Mouse (Mus musculus): ENCODE measurements around the gene Coq8b. TPM values are rescaled to one million over a fixed set of nuclear protein-coding genes. Genes with fewer than 3 reads are reported as not detected.

Coq8b gene
- total RNA-seq, 2 experiments from 2014 or later, result 33.2 to 41.9 TPM

DNA sequence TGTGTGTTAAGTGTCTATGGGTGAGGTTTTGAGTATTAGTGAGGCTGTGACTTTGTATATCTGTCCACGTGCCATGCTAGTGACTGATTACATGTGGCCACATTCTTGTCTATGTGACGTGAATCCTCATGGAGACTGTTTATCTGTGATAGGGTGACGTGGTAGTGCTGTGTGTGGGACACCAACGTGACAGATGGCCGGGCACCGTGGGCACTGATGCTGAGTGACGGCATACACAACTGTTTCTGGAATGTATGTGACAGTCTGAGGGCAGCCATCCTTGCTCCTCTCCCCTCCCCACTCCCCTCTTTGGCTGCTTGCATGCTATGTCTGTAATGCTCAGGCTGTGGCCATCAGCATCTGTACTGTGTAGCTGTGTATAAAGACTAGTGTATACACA, 28.0 kb downstream of the Coq8b start:
- intact Hi-C loops (cut with DNase I), result loop anchor here (5.0 kb wide), 1 partner anchor 34 kb away; the partner anchor contains the start of gene Itpkc

DNA sequence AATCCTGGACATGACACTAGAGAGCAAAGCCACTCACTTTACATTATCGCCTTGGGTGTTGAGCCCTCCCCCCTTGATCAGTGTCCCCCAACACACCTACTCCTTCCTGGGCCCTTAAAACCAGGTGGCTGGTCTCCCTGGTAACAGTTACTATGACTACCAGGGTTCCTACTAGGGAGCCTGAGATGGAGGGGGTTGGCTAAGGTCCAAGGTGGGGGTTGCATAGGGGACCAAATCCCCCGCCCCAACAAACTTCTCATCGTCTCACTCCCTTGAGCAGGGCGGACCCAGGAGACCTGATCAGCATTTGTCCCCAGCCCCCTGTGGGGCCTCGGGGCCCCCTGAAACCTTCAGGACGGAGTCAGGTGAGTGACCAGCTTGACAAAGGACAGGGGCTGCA, 29.1 kb downstream of the Coq8b start:
- no peak for DNase-seq (ENCODE audit: low spot score in 2 of 2)
- intact Hi-C loops (cut with DNase I), result loop anchor here (5.0 kb wide), 1 partner anchor 35 kb away; the partner anchor contains the start of gene Itpkc

More for the DNA sequence above, 28.0 kb downstream of the Coq8b start:
- DNase-seq (ENCODE audit: low spot score in 2 of 2), result peak in 1 of 2 experiments; percentile 55

DNA sequence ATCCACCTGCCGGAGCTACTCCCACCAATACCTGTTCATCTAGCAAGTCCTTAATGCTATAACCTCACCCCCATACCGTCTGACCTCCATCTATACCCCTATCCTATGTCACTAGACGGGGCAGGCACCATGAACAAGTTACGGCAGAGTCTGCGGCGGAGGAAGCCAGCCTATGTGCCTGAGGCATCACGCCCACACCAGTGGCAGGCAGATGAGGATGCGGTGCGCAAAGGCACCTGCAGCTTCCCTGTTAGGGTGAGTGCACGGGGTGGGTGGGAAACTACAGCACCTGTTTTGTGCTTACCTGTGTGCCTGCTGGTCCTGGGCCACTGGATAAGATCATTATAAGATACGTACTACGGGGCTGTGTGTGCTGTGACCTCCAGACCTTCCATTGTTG, 31.9 kb downstream of the Coq8b start:
- intact Hi-C loops (cut with DNase I), result loop anchor here (5.0 kb wide), 1 partner anchor 37 kb away; the partner anchor contains the start of gene Itpkc
- no peak for DNase-seq (ENCODE audit: low spot score in 2 of 2)

DNA sequence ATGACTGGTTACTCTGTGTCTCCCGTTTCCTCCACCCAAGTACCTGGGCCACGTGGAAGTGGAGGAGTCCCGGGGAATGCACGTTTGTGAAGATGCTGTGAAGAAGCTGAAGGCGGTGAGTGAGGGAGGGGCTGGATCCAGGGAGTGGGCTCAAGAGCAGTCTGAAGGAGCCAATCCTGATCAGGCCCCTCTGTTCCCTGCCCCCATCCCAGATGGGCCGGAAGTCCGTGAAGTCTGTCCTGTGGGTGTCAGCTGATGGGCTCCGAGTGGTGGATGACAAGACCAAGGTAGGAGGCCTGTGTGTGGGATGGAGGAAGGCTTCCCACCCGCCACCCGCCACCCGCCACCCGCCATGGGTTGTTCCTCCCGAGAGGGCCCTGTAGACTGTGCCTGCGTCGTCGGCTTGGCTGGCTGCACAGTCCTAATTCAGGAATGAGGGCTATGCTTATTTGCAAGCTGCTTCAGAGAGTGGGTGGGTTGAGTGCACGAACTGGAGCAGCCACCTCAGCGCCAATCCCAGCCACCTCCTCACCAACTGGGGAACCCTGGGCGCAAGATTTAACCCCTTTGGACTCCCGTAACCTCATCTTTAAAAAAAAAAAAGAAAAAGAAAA, 33.8 kb downstream of the Coq8b start:
- intact Hi-C loops (cut with DNase I), result no loop called here
- DNase-seq (ENCODE audit: low spot score in 2 of 2), result peak; percentile 87 to 93

DNA sequence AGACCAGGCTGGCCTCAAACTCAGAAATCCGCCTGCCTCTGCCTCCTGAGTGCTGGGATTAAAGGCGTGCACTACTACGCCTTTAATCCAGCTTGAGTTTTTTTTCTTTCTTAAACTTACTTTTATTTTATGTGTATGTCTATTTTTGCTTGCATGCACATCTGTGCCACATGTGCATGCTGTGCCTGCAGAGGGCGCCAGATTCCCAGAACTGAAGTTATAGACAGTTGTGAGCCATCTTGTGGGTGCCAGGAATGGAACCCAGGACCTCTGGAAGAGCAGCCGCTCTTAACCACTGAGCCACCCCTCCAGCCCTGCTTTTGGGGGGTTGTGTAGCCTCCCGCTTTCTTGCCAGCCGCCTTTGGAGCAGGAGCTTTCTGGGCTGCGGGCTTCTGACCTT, 38.6 kb downstream of the Coq8b start:
- intact Hi-C loops (cut with DNase I), result no loop called here
- DNase-seq (ENCODE audit: low spot score in 2 of 2), result no peak

DNA sequence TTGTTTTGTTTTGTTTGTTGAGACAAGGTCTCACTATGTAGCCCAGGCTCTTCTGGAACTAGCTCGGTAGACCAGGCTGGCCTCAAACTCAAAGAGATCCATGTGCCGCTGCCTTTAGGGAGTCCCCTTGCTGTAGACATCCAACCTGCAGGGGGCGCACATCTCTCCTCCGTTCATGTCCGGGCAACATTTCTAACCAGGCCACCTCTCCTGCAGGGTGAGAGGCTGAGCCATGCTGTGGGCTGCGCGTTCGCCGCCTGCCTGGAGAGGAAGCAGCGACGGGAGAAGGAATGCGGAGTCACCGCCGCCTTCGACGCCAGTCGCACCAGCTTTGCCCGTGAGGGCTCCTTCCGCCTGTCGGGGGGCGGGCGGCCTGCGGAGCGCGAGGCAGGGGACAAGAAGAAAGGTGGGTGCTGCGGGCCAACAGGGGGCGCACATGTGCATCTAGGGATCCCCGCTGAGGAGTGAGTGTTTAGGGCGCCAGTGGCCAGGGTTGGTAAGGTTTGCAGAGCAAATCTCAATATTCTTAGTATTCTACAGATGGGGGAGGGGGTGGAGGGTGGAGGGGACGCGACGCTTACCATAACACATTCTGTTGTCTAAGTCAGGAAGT, 41.0 kb downstream of the Coq8b start:
- no peak for DNase-seq (ENCODE audit: low spot score in 2 of 2)
- intact Hi-C loops (cut with DNase I), result no loop called here

DNA sequence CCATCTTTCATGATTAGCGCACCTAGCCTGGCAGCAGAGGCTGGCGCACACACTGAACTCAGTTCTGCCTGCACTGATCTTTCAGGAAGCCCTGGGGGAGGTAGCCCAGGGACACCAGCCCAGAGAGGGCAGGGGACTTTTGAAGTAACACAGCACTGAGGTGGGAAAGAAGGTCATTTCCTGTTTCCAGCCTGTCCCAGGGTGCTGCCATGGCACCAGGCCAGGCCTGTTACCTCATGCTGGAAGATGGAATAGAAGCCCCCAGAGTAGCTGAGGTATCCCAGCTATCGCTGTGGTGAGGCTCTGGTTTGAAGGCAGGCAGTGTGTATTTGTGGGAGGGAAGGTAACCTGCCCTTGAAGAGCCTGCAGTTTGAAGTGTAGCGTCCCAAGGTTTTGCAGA, 42.1 kb downstream of the Coq8b start:
- intact Hi-C loops (cut with DNase I), result no loop called here
- DNase-seq (ENCODE audit: low spot score in 2 of 2), result no peak

DNA sequence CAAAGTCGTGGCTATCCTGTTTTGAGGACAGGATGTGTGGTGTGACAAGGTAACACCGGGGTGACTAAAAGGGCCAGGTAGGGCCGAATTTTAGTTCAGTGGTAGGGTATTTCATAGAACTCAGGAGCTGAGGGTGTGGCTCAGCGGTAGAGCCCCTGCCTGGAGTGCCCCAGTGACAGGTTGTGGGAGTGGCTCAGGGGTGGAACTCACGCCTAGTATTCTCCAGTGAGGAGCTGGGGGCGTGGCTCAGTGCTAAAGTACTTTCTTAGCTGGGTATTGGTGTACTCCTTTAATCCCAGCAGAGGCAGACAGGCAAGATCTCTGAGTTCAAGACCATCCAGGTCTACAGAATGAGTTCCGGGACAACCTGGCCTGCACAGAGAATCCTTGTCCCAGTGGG, 43.2 kb downstream of the Coq8b start:
- intact Hi-C loops (cut with DNase I), result no loop called here
- DNase-seq (ENCODE audit: low spot score in 2 of 2), result no peak

DNA sequence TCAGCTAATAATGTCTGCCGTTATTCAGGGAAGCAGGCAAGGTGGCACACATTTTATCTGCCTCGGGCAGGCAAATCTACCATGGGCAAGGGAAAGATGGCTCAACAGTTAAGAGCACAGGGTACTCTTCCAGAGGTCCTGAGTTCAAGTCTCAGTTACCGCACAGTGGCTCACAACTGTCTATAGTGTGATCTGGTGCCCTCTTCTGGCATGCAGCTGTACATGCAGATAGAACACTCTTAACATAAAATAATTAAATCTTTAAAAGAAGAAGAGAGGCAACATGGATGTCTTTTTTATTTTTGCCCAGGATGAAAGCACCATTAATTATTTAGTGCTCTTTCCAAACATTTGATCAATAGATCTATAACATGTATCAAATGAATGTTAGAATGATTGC, 44.4 kb downstream of the Coq8b start:
- no peak for DNase-seq (ENCODE audit: low spot score in 2 of 2)
- intact Hi-C loops (cut with DNase I), result no loop called here

DNA sequence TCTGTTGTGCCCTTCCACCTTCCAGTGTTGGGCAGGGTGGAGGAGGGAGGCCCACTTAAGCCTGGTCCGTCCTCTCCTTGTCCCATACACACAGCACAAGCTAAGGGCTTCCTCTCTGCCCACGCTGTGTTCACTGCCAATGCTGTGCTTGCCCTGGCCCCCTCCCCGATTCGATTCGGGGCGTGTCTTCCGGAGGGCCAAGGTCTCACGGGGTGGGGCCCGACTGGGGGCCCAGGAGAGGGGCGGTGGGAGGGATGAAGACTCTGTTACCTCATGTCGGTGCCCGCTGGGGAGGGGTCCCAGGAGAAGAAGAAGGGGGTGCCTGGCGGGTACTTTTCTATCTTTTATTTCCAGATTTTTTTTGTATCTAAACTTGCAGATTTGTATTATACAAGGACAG, 48.9 kb downstream of the Coq8b start:
- DNase-seq (ENCODE audit: low spot score in 2 of 2), result no peak
- intact Hi-C loops (cut with DNase I), result no loop called here

DNA sequence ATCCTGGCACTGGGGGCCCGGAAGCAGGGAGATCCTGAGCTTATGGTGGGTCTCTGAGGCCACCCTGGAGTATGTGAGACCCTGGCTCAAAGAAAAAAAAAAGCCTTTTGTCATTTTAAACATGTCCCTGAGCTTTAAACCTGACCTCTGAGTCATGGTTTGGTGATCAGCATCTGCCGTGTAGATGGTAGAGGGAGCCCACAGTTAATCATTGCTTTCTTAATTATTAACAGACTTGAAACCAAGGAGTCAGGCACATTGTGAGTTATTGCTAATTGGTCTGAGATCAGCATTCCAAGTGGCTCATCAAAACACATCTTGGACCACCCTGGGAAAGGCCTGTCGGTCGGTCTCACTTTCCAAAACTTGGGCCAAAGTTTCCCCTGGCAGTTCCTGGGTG, 49.4 kb downstream of the Coq8b start:
- intact Hi-C loops (cut with DNase I), result no loop called here
- DNase-seq (ENCODE audit: low spot score in 2 of 2), result no peak

DNA sequence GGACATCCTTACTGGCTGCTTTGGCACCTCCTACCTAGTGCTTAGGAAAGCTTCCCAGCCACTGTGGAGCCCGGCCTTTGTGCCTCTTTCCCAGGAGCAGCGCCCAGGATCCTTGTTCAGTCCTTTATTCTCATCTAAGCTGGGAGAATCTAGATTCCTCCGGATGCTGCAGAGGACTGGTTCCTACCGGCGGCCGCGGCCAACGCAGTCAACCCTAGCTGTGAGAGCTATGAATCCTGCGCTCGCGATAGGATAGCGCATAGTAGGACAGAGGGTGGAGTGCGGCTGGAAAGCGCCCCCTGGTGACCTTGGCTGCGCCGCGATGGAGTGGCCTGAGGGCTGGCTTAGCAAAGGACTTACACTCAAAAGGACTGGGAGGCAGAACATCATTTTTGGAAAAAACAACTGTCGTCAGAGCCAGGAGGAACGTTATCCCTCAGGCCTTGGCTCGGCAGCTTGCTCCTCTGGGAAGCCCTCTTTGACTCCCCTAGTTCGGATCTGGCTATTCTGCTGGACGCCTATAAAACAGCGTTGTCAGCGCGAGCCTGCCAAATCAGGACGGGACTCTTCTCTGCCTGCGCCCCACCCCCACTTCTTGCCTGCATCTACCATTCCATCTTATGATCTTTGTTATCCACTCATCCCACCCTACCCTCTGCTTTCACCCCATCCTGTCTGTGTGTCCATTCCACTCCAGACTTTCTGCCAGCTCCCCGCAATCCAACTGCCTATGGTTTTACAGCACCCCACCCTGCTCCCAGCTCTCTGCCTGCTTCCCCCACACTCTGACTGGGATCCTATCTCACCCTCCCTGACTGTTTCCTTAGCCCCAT, 52.3 kb downstream of the Coq8b start:
- intact Hi-C loops (cut with DNase I), result loop anchor here (5.0 kb wide), 1 partner anchor 153 kb away; no protein-coding TSS in a partner anchor
- no peak for DNase-seq (ENCODE audit: low spot score in 2 of 2)

DNA sequence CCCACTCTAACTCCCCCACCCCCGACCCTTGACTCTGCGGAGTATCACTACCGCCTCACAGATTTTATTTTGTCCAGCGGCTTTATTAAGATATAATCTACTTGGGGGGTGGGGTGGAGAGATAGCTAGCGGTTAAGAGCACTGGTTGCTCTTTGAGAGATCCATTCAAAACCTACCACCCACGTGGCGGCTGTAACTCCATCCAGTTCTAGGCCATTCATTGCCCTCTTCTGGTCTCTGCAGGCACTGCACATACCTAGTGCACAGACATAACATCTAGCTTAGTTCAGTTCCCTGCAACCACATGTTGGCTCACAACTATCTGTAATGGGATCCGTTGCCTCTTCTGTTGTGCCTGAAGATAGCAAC, 52.9 kb downstream of the Coq8b start:
- DNase-seq (ENCODE audit: low spot score in 2 of 2), result no peak
- intact Hi-C loops (cut with DNase I), result loop anchor here (5.0 kb wide), 1 partner anchor 153 kb away; no protein-coding TSS in a partner anchor

DNA sequence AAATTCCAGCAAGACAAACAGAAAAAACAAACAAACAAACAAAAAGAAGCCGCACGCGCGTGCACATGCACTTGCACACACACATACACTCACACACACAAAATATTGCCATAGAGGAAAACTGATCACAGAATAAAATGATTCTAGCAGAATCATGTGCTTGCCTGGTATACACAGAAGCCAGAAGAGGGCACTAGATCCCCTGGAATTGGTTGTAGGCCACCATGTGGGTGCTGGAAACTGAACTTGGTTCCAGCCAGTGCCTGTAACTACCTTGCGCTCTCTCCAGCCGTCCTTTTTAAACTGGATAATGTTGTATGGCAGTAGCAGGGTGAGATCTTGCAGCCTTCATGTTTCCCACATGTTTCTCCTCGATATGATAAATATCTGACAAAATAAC, 55.9 kb downstream of the Coq8b start:
- intact Hi-C loops (cut with DNase I), result loop anchor here (5.0 kb wide), 1 partner anchor 156 kb away; no protein-coding TSS in a partner anchor
- no peak for DNase-seq (ENCODE audit: low spot score in 2 of 2)

DNA sequence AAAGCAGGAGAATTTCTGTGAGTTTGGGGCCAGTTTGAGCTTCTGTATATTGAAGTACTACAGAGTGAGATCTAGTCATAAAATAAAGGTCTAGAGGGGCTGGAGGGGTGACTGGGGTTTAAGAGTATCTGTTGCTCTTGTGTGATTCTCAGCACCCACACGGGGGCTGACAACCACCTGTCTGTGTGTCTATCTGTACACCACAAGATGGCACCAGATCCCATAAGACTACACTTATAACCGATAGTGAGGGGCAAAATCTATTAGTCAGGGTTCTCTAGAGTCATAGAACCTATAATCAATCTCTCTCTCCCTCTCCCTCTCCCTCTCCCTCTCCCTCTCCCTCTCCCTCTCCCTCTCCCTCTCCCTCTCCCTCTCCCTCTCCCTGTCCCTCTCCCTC, 57.7 kb downstream of the Coq8b start:
- intact Hi-C loops (cut with DNase I), result no loop called here
- DNase-seq (ENCODE audit: low spot score in 2 of 2), result no peak

DNA sequence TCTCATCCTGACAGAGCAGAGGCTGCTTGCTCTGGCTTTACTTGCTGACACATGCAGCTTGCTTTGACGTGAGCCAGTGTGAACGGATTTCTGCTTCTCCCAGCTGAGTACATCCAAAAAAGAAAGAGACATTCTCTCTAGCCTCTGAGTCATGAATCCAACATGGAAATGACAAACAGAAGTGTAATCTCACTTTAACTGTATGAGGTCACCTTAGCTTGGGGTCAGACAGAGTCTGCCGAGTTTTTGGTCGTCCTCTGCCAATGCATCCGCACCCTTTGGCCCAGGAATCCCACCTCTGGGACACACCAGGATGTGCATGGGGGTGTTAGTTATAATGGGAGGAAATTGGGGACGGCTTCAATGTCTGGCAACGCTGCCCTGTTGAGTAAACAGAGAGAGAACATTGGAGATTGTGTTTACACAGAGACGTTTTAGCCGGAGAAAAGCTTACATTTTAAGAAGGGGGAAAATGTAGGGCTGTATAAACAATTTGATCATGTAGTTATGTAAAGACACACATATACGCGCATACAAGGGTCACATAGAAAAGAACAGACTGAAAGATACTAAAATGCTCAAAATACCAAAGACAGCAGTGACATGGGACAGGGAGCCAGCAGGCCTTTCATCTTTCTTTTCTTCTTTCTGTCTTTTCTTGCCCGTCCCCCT, 59.1 kb downstream of the Coq8b start:
- DNase-seq (ENCODE audit: low spot score in 2 of 2), result no peak
- intact Hi-C loops (cut with DNase I), result no loop called here

DNA sequence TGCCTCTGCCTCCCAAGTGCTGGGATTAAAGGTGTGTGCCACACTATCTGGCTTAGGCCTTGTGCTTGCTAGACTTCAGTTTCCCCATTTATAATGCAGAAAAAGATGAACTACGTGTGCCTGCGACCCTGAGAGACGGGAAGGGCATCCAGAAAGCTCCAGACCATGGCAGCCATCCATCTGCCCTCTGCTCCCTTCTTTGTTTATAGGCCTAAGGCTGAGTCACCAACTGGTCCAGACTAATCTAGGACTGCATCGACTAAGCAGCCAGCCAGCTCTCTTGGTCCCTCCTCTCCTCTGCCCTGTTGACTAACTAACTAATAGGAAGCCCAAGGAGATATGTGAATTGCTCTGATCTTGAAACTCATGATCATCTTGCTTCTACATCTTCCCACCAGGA, 63.1 kb downstream of the Coq8b start:
- intact Hi-C loops (cut with DNase I), result no loop called here
- no peak for DNase-seq (ENCODE audit: low spot score in 2 of 2)

DNA sequence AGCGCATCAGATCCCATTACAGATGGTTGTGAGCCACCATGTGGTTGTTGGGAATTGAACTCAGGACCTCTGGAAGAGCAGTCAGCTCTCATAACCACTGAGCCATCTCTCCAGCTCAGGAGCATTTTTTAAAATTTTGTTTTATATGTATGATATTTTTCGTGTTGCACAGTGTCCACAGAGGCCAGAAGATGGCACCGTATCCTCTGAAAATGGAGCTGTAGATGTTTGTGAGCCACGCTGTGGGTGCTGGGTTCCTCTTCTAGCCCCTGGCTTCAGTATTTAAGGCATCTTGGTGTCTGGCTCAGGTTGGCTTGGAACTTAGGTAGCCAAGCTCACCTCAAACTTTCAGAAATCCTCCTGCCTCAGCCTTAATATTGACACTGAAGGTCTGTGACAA, 63.7 kb downstream of the Coq8b start:
- intact Hi-C loops (cut with DNase I), result no loop called here
- DNase-seq (ENCODE audit: low spot score in 2 of 2), result no peak

DNA sequence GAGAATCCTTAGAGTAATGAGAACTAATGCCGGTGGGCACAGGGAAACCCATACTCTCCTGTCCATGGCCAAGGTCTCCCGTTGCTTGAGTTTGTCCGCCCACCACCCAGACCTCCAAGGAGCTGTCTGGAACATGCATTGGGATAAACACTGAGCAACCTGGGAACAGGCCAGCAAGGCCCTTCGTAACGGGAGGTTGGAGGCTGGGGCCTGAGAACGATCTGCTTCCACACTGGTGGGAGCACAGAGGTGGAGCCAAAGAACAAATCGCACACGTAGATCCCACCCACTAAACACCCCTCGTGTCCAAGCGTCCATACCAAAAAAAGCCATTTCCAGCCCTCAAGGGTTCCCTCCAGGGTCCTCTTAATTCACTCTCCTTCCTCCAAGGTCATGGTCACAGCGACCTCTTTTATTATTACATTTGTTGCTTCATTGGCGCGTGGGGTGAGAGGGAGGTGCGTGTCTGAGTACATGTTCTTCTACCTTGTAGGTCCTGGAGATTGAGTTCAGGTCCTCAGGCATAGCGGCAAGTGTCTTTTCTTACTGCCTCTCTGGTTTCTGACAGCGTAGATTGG, 65.3 kb downstream of the Coq8b start:
- intact Hi-C loops (cut with DNase I), result no loop called here
- no peak for DNase-seq (ENCODE audit: low spot score in 2 of 2)

DNA sequence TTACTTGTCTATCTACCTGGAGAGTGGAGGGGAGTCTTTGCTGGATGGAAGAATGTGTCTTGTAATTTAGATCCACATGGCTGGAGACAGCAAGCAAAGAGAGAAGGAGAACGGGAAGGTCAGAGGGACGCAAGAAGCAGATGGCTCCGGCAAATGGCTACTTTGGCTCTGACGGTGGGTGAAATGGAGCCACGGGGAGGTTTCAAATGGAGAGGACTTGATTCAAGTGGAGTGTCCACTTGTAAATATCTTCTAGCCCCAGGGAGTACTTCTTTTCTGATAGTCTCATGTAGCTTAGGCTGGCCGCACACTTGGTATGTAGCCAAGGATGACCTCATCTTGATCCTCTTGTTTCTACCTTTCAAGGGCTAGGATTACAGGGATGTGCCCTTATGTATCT, 66.0 kb downstream of the Coq8b start:
- no peak for DNase-seq (ENCODE audit: low spot score in 2 of 2)
- intact Hi-C loops (cut with DNase I), result no loop called here
